ENCODE assay signal across 20 mouse cellular contexts in genomic region chr6:6657928-6658500, GRCm38 (mm10).
DNase-seq lines count a peak whose midpoint lies in the region; ATAC-seq lines count a peak whose summit lies in the region.
"Had no signal": no experiment of that assay in that cellular context is flagged by ENCODE, and none has a peak within 500 bp of the region (broad histone marks: within the 10 kb centered on the region; RNA-seq: fewer than 3 reads in every experiment).

No protein-coding gene starts in this region.

- no peaks in the 10 kb centered on the region for H3K27me3 ChIP-seq in forebrain, embryonic 16.5 days (replicated peaks; ENCODE audit: control insufficient read depth, insufficient read depth, low read length)
- no peaks in the 10 kb centered on the region for H3K27me3 ChIP-seq in forebrain, embryonic 15.5 days
- no peaks in the 10 kb centered on the region for H3K27me3 ChIP-seq in limb, embryonic 12.5 days
- no peaks in the 10 kb centered on the region for H3K27me3 ChIP-seq in limb, embryonic 10.5 days (ENCODE audit: low read depth, poor library complexity, severe bottlenecking)
- H3K27me3 ChIP-seq in embryonic facial prominence, embryonic 13.5 days = 0 out of 2 replicates have a peak, but pooled peaks cover 4% of the 10 kb centered on the region
- H3K27me3 ChIP-seq: forebrain, embryonic 13.5 days; intestine, embryonic 15.5 days had no signal

- no peak overlapping the region for H3K27ac ChIP-seq in forebrain, embryonic 16.5 days (ENCODE audit: low read length)
- H3K27ac ChIP-seq in forebrain, embryonic 15.5 days (replicated peaks) = no peak overlapping the region
- H3K27ac ChIP-seq in limb, embryonic 12.5 days = no peak overlapping the region
- no peak overlapping the region for H3K27ac ChIP-seq in limb, embryonic 10.5 days
- H3K27ac ChIP-seq in embryonic facial prominence, embryonic 13.5 days = no peak overlapping the region
- H3K27ac ChIP-seq: forebrain, embryonic 13.5 days; heart, embryonic 10.5 days; intestine, embryonic 15.5 days had no signal

- H3K4me2 ChIP-seq in forebrain, embryonic 16.5 days (ENCODE audit: low read length) = no peak overlapping the region
- no peak overlapping the region for H3K4me2 ChIP-seq in forebrain, embryonic 15.5 days (replicated peaks)
- H3K4me2 ChIP-seq in limb, embryonic 12.5 days = no peak overlapping the region
- H3K4me2 ChIP-seq in embryonic facial prominence, embryonic 13.5 days = no peak overlapping the region
- H3K4me2 ChIP-seq: forebrain, embryonic 13.5 days; intestine, embryonic 15.5 days had no signal

- H3K4me3 ChIP-seq in forebrain, embryonic 16.5 days (replicated peaks; ENCODE audit: low read length) = no peak overlapping the region
- no peak overlapping the region for H3K4me3 ChIP-seq in forebrain, embryonic 15.5 days
- H3K4me3 ChIP-seq in limb, embryonic 12.5 days (replicated peaks) = no peak overlapping the region
- no peak overlapping the region for H3K4me3 ChIP-seq in limb, embryonic 10.5 days
- H3K4me3 ChIP-seq in embryonic facial prominence, embryonic 13.5 days = no peak overlapping the region
- H3K4me3 ChIP-seq: forebrain, embryonic 13.5 days; heart, embryonic 10.5 days; intestine, embryonic 15.5 days had no signal

- DNase-seq in limb, embryonic 10.5 days (ENCODE audit: low spot score) = no peak
- no peak for DNase-seq in ovary, postnatal 36 days (ENCODE audit: low spot score)
- DNase-seq in frontal cortex, postnatal 14 days (ENCODE audit: low spot score in 2 of 2) = no peak
- DNase-seq: adrenal gland, adult 2 months; adrenal gland, postnatal 25 days; cerebellum, adult 18-20 months; cerebellum, adult 9-11 months; cerebellum, postnatal 36 days; gastrocnemius, postnatal 10 days; heart, adult 18-20 months; heart, postnatal 10 days; heart, postnatal 4 days; kidney, adult 18-20 months had no signal

- H3K9ac ChIP-seq in forebrain, embryonic 16.5 days (replicated peaks; ENCODE audit: low read depth, low read length) = no peak overlapping the region
- no peak overlapping the region for H3K9ac ChIP-seq in forebrain, embryonic 15.5 days (replicated peaks)
- H3K9ac ChIP-seq in limb, embryonic 12.5 days (replicated peaks) = no peak overlapping the region
- no peak overlapping the region for H3K9ac ChIP-seq in embryonic facial prominence, embryonic 13.5 days
- H3K9ac ChIP-seq: forebrain, embryonic 13.5 days; intestine, embryonic 15.5 days had no signal

- 45% methylated on average over 3 of the region's 3 CpGs for WGBS in forebrain, embryonic 16.5 days
- WGBS in forebrain, embryonic 15.5 days = 56% methylated on average over 3 of the region's 3 CpGs
- 26% methylated on average over 3 of the region's 3 CpGs for WGBS in limb, embryonic 12.5 days
- 62% methylated on average over 3 of the region's 3 CpGs for WGBS in limb, embryonic 10.5 days
- 25% methylated on average over 3 of the region's 3 CpGs for WGBS in embryonic facial prominence, embryonic 13.5 days

- H3K9me3 ChIP-seq in forebrain, embryonic 16.5 days (ENCODE audit: control insufficient read depth, low read length) = no peaks in the 10 kb centered on the region
- no peaks in the 10 kb centered on the region for H3K9me3 ChIP-seq in forebrain, embryonic 15.5 days
- no peaks in the 10 kb centered on the region for H3K9me3 ChIP-seq in limb, embryonic 12.5 days
- H3K9me3 ChIP-seq in limb, embryonic 10.5 days (replicated peaks) = no peaks in the 10 kb centered on the region
- H3K9me3 ChIP-seq in embryonic facial prominence, embryonic 13.5 days = no peaks in the 10 kb centered on the region
- H3K9me3 ChIP-seq: forebrain, embryonic 13.5 days; heart, embryonic 10.5 days; intestine, embryonic 15.5 days had no signal

- peaks cover 5% of the 10 kb centered on the region for H3K4me1 ChIP-seq in forebrain, embryonic 16.5 days (replicated peaks; ENCODE audit: control insufficient read depth, insufficient read depth, low read length)
- H3K4me1 ChIP-seq in forebrain, embryonic 15.5 days = 0 out of 2 replicates have a peak, but pooled peaks cover 5% of the 10 kb centered on the region
- no peaks in the 10 kb centered on the region; the same call in 1 of the 2 replicates for H3K4me1 ChIP-seq in limb, embryonic 12.5 days (replicated peaks)
- H3K4me1 ChIP-seq in limb, embryonic 10.5 days = peaks cover 10% of the 10 kb centered on the region; the same call in 1 of the 2 replicates
- 0 out of 2 replicates have a peak, but pooled peaks cover 5% of the 10 kb centered on the region for H3K4me1 ChIP-seq in embryonic facial prominence, embryonic 13.5 days
- H3K4me1 ChIP-seq: intestine, embryonic 15.5 days had no signal

- H3K36me3 ChIP-seq in forebrain, embryonic 16.5 days (ENCODE audit: control insufficient read depth, insufficient read depth) = no peaks in the 10 kb centered on the region
- no peaks in the 10 kb centered on the region for H3K36me3 ChIP-seq in forebrain, embryonic 15.5 days
- H3K36me3 ChIP-seq in limb, embryonic 12.5 days = no peaks in the 10 kb centered on the region
- H3K36me3 ChIP-seq in limb, embryonic 10.5 days = no peaks in the 10 kb centered on the region
- no peaks in the 10 kb centered on the region for H3K36me3 ChIP-seq in embryonic facial prominence, embryonic 13.5 days
- H3K36me3 ChIP-seq: heart, embryonic 10.5 days; intestine, embryonic 15.5 days had no signal

- 0 out of 2 replicates have a peak, but pooled peaks have one; percentile 8 for ATAC-seq in forebrain, embryonic 16.5 days
- ATAC-seq in forebrain, embryonic 15.5 days (replicated peaks) = no peak
- peak; percentile 59; the same call in 1 of the 2 replicates for ATAC-seq in limb, embryonic 12.5 days (ENCODE audit: insufficient number of reproducible peaks, insufficient read depth, low FRiP score, low TSS enrichment, low read depth)
- ATAC-seq in embryonic facial prominence, embryonic 13.5 days (ENCODE audit: insufficient number of reproducible peaks, insufficient read depth, low FRiP score, low TSS enrichment, low read depth) = peak; percentile 69
- ATAC-seq: forebrain, embryonic 13.5 days; intestine, embryonic 15.5 days had no signal
